Mouse (Mus musculus): Measurements from ENCODE around the gene Tigd3. TPM values are rescaled to one million over a fixed set of nuclear protein-coding genes. Genes with fewer than 3 reads are reported as not detected.

The Tigd3 gene
- polyA plus RNA-seq, 1 experiment from 2014 or later = 16.4 TPM

- 23% methylated on average over 13 of the region's 13 CpGs for WGBS
- Histone ChIP-seq H3K36me3 (replicated peaks) (peaks cover 4% of the 10 kb centered on the region; the same call in 1 of the 2 replicates), H3K27ac (peak within 1 kb of the TSS; percentile 85), H3K4me2 (peak within 1 kb of the TSS; percentile 88), H3K27me3 (replicated peaks) (no peaks in the 10 kb centered on the region), H3K4me3 (peak within 1 kb of the TSS; percentile 96), H3K9me3 (no peaks in the 10 kb centered on the region), H3K9ac (peak within 1 kb of the TSS; percentile 87), H3K4me1 (peaks cover 37% of the 10 kb centered on the region)
- ATAC-seq (replicated peaks) = peak; percentile 74
Measured at GRCm38 (mm10) chr19:5913007-5913719, 19.2 kb upstream of the Tigd3 start, which contains the start of gene Dpf2. Dpf2 (minus strand) TSS chr19:5913010.

DNA sequence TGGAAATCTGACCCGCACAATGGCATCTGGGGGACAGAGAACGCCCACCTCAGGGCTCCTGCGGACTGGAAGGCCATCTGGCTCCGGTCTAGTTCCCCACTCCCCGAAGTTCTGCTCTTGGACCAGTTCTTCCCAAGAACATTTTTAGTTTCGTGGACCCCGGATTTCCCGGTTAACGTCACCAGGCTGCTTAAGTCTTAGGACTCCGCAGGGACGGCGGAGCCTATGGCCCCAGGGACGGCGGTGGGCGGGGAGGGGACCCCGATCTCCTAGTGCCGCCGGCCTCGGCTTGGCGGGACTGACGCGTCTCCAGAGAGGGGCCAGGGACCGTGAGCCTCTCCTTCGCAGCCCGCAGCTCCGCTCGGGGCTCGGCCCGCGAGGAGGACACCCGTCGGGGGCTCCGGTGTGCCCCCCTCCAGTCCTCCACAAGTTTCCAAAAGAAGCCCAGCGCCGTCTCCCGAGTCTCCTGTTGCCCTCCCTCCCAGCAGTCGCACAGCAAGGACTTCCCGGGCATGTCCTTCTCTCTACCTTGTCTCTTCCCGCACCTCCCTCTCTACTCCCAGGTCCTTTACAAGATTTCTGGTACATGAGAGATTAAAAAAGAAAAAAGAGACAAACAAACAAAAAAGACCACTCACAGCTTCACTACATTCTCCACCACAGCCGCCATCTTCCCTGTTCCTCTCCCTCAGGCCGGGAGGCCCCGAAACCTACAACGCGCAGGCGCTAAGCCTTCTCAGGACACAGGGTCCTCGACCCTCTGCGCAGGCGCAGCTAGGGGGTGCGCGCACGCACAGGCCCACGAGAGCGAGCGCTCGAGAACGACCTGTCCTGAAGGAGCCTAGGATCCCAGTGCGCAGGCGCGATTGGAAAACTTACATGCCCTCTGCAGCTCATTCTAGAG, 18.4 kb upstream of the Tigd3 start:
- Histone ChIP-seq H3K9me3 (no peaks in the 10 kb centered on the region), H3K27me3 (replicated peaks) (no peaks in the 10 kb centered on the region), H3K9ac (peak overlapping the region; percentile 87), H3K4me1 (peaks cover 38% of the 10 kb centered on the region), H3K36me3 (replicated peaks) (peaks cover 3% of the 10 kb centered on the region; the same call in 1 of the 2 replicates), H3K4me3 (peak overlapping the region; percentile 96), H3K27ac (peak overlapping the region; percentile 85), H3K4me2 (peak overlapping the region; percentile 88)
- peak; percentile 91 for ATAC-seq (replicated peaks)
- WGBS = under 1% methylated on average over 59 of the region's 59 CpGs

- Histone ChIP-seq H3K27me3 (replicated peaks) (no peaks in the 10 kb centered on the region), H3K4me2 (peak overlapping the region; percentile 88), H3K9ac (peak overlapping the region; percentile 87), H3K27ac (peak overlapping the region; percentile 85), H3K4me1 (peaks cover 38% of the 10 kb centered on the region), H3K9me3 (no peaks in the 10 kb centered on the region), H3K36me3 (replicated peaks) (peaks cover 3% of the 10 kb centered on the region), H3K4me3 (peak overlapping the region; percentile 96)
- WGBS = 4% methylated on average over 14 of the region's 14 CpGs
- ATAC-seq (replicated peaks) = no peak
Measured at GRCm38 (mm10) chr19:5911430-5912102, 17.6 kb upstream of the Tigd3 start.

DNA sequence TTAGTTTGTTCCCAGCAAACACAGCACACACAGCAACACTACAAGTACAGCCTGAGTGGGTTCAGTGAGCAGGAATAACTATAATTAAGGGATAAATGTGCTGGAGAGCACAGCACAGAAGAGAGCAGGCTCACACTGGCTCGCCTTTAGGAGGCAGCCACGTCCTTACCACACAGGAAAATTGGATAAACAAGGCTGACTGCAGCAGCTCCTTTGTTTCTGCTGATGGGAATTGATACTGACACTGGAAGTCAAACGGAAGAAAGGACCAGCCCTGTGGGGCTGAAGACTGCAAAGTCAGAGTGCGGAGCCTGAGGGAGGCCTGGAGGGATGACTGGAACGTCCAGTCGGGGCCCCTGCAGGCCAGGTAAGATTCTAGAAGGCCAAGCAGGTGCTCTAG, 16.3 kb upstream of the Tigd3 start:
- 35% methylated on average over 6 of the region's 6 CpGs for WGBS
- Histone ChIP-seq H3K36me3 (replicated peaks) (peaks cover 16% of the 10 kb centered on the region), H3K4me3 (peak overlapping the region; percentile 25), H3K9me3 (no peaks in the 10 kb centered on the region), H3K27me3 (replicated peaks) (no peaks in the 10 kb centered on the region), H3K4me2 (peak overlapping the region; percentile 88), H3K9ac (peak overlapping the region; percentile 44), H3K4me1 (peaks cover 38% of the 10 kb centered on the region), H3K27ac (peak overlapping the region; percentile 66)
- ATAC-seq (replicated peaks) = no peak

DNA sequence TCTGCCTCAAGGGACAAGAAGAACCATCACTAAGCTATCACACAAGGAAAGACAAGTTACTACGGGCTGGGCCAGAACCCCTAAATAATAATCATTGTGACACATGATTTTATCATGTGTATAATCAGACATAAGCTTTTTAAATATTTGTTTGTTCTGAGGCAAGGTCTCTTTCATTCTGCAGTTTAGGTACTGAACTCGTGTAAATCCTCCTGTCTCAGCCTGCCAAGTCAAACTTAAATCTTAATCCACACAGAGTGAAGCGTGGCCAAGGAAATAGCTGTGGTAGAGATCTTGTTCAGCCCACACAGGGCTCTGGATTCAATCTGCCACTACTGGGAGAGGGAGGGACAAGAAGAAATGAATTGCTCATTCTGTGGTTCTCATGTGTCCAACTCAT, 13.3 kb upstream of the Tigd3 start:
- peaks cover 31% of the 10 kb centered on the region for H3K4me1 ChIP-seq
- no peak overlapping the region for H3K27ac ChIP-seq
- no peak overlapping the region for H3K4me3 ChIP-seq
- H3K9me3 ChIP-seq = no peaks in the 10 kb centered on the region
- H3K4me2 ChIP-seq = no peak overlapping the region
- 86% methylated on average over 3 of the region's 3 CpGs for WGBS
- no peak for ATAC-seq (replicated peaks)
- no peak overlapping the region for H3K9ac ChIP-seq
- no peaks in the 10 kb centered on the region for H3K27me3 ChIP-seq (replicated peaks)
- H3K36me3 ChIP-seq (replicated peaks) = peaks cover 46% of the 10 kb centered on the region

DNA sequence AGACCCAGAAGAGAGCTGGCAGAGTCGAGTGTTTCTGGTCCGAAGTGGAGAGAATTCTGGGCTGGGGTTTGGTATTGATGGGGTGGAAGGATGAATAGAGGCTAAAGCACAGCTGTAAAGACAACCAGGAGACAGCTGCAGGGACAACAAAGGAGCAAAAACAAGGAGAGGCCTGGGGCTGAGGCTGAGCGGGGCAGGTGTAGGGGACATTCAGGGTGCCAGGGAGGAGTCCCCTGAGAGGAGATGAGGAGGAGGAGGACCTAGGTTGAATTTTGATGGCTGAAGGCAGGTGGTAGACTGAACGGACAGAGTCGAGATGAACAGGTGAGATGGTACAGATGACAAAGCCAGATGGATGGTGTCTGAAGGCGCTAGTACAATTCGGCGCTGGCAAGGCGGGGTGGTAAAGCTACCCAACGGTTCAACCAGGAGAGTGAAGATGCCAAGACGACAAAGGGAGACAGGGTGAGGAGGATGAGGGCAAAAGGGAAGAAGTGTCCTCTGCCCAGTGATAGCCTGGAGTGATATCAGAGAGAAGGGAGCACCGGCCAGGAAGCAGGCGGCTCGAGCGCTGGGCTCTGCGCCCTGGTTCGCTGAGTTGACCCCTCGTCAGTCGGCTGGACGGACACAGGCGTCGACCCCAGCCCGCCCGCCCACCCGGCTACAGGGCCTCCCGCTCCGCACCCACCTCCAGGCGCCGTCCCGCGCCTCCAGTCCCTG, 507 bp downstream of the Tigd3 start:
- Histone ChIP-seq H3K9me3 (no peaks in the 10 kb centered on the region), H3K27ac (peak overlapping the region; percentile 84), H3K9ac (peak overlapping the region; percentile 79), H3K4me2 (peak overlapping the region; percentile 68), H3K4me3 (peak overlapping the region; percentile 67), H3K4me1 (peaks cover 26% of the 10 kb centered on the region), H3K27me3 (replicated peaks) (no peaks in the 10 kb centered on the region), H3K36me3 (replicated peaks) (peaks cover 7% of the 10 kb centered on the region; the same call in 1 of the 2 replicates)
- 5% methylated on average over 30 of the region's 31 CpGs for WGBS
- ATAC-seq (replicated peaks) = peak; percentile 57

DNA sequence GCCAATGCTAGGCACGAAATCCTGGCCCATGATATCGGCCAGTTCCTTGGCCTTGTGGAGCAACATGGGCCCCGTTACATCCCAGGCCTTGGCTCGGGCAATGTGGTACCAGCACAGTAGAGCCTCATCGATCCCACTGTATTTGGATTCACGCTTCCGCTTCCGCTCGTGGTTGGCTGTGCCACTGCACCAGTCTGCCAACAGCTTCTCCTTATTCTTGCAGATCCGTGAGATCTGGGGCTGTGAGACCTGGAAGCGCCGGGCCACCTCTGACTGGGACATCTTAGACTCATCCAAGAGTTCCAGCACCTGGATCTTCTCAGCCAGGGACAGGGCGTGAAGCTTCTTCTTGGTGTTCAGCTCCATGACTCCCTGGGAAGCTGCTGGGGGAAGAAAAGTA, 1.2 kb downstream of the Tigd3 start:
- peaks cover 4% of the 10 kb centered on the region; the same call in 1 of the 2 replicates for H3K36me3 ChIP-seq (replicated peaks)
- H3K4me1 ChIP-seq = peaks cover 26% of the 10 kb centered on the region
- H3K4me2 ChIP-seq = peak overlapping the region; percentile 68
- ATAC-seq (replicated peaks) = no peak
- no peaks in the 10 kb centered on the region for H3K27me3 ChIP-seq (replicated peaks)
- WGBS = 90% methylated on average over 13 of the region's 13 CpGs
- H3K9ac ChIP-seq = peak overlapping the region; percentile 79
- H3K4me3 ChIP-seq = peak overlapping the region; percentile 67
- H3K9me3 ChIP-seq = no peaks in the 10 kb centered on the region
- H3K27ac ChIP-seq = peak overlapping the region; percentile 84; the same call in 1 of the 2 replicates

DNA sequence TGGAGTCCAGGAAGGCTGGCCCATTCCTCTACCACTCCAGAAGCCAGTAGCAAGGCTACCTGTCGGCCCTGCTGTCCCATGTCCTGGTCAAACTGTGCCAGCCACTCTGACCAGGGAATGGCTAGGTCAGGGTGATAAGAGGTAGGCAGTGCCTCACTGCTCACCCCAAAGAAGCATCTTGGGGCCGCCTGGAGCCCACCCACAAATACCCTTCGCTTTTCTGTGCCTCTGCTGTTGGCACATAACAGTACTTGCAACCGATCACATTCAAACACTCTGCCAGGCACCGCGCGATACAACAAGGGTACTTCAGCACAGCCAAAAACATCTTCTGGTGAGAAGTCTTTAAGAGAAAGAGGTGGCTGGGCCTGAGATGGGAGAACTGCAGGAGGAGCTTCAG, 1.7 kb downstream of the Tigd3 start:
- Histone ChIP-seq H3K36me3 (replicated peaks) (peaks cover 4% of the 10 kb centered on the region; the same call in 1 of the 2 replicates), H3K9ac (no peak overlapping the region), H3K27me3 (replicated peaks) (no peaks in the 10 kb centered on the region), H3K9me3 (no peaks in the 10 kb centered on the region), H3K27ac (no peak overlapping the region), H3K4me3 (no peak overlapping the region), H3K4me2 (peak overlapping the region; percentile 68; the same call in 1 of the 2 replicates), H3K4me1 (peaks cover 26% of the 10 kb centered on the region)
- WGBS = 93% methylated on average over 7 of the region's 7 CpGs
- ATAC-seq (replicated peaks) = no peak

DNA sequence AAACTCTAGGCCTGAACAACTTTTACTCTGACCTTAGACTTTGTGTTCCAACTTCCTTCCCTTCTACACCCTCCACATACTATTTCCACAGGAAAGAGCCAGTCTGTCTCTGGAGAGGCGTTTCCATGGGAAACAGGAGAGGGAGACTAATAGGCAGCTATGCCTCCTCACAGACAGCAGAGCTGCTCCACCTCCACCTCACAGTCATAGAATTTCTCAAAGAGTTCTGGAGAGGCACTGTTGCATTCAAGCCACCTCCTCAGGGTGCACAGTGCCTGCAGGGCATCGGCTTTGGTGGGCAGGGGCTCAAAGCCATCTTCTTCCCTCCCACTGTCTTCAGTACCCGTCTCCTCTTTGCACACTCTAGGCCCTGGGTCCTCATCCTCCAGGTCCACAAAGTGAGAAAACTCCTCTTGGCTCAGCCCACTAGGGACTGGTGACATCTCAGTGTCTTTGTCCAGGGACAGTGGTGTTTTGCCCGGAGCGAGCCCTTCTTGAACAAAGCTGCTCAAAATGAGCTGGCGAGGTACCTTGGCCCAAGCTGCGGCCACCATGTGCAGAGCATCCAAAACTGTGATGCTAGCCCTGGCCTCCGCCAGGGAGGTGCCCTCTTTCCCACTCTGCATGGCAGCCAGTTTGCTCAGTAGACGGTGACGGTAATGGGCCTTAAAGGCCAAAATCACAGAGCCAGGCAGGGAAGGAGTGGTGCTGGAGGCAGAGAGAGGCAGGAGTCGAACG, 2.3 kb downstream of the Tigd3 start:
- 93% methylated on average over 12 of the region's 12 CpGs for WGBS
- Histone ChIP-seq H3K4me3 (no peak overlapping the region), H3K9me3 (no peaks in the 10 kb centered on the region), H3K9ac (no peak overlapping the region), H3K36me3 (replicated peaks) (peaks cover 4% of the 10 kb centered on the region; the same call in 1 of the 2 replicates), H3K4me2 (no peak overlapping the region), H3K27me3 (replicated peaks) (no peaks in the 10 kb centered on the region), H3K27ac (no peak overlapping the region), H3K4me1 (peaks cover 26% of the 10 kb centered on the region)
- ATAC-seq (replicated peaks) = no peak

DNA sequence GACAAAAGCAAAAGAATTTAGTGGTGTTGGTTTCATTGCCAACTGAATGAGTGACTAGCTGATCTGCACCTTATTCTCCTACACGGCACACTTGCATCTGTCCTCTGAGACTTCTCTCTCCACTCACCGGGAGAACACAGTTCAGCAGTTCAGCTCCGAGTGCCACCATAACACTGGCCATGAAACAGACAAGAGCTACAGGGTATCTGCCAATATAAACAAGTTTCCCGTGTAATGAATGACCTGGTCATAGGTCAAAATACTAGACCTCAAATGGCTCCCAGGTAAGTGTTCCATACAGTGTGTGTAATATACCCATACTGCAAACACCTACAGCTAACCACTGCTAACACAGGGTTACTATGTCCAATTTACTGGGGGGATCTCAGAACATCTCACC, 4.7 kb downstream of the Tigd3 start:
- no peak for ATAC-seq (replicated peaks)
- Histone ChIP-seq H3K9ac (no peak overlapping the region), H3K4me3 (no peak overlapping the region), H3K9me3 (no peaks in the 10 kb centered on the region), H3K36me3 (replicated peaks) (peaks cover 4% of the 10 kb centered on the region; the same call in 1 of the 2 replicates), H3K4me2 (no peak overlapping the region), H3K27ac (no peak overlapping the region), H3K27me3 (replicated peaks) (no peaks in the 10 kb centered on the region), H3K4me1 (peaks cover 25% of the 10 kb centered on the region)
- WGBS = 66% methylated on average over 4 of the region's 4 CpGs

Measured in midbrain, embryonic 15.5 days (tissue).